Mouse (Mus musculus): ENCODE data around the gene Gnpat. TPM values are rescaled to one million over a fixed set of nuclear protein-coding genes. Genes with fewer than 3 reads are reported as not detected.

Gnpat gene
- total RNA-seq, 2 experiments from 2014 or later, result 128 to 129 TPM

DNA sequence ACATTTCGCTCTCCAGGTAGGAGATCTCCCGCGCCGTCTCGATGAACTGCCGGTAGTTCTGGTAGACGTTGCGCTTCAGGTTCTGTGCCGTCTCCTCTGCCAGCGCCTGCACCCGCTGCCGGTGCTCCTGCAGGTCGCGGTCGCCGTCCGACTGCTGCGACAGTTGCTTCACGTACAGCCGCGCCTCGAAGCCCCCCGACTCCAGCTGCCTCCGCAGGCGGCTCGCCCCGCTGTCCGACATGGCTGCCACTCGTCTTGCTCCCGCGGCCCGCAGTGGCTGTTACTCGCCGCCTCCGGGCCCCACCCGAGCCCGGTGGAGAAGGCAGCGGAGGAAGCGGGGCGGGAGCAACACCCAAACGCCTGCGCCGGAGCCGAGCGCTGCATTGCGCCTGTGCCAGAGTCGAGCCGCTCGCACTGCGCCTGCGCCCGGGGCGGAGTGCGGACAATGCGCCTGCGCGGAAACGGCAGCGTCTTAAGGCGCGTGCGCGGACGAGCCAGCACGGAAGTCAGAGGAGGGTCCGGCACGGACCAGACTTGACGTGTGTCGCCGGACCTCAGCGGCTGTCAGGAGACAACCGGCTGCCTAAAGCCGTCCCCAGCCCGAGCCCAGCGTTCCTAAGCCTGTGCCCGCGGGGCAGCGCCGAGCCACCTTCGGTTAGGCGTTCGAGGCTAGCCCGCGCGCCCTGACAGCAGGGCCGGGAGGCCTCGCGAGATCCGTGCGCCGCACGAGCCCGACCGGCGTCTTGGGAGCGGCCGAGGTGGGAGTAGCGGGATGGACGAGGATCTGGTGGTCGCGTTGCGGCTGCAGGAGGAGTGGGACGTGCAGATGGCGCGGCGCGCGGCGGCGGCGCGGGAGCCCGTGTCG is 34.8 kb downstream of the Gnpat start, which contains the start of the genes Exoc8 and Sprtn:
Gene Exoc8, minus strand, starts transcription at position 320 of the 865 bp plus-strand sequence.
Gene Sprtn, plus strand, starts transcription at position 501 of the 865 bp plus-strand sequence.
- peak; percentile 99 for DNase-seq
- intact Hi-C loops (cut with DNase I), result loop anchor here (2.0 to 5.0 kb wide), 3 partner anchors 51 to 137 kb away; partner anchors contain the start of genes Egln1 and Tsnax

GRCm38 (mm10) chr8:124898251-124898905 is 35.5 kb downstream of the Gnpat start:
- DNase-seq, result no peak
- intact Hi-C loops (cut with DNase I), result loop anchor here (5.0 kb wide), 1 partner anchor 114 kb away; the partner anchor contains the start of gene Tsnax

GRCm38 (mm10) chr8:124903198-124903597 is 40.4 kb downstream of the Gnpat start:
- DNase-seq, result no peak
- intact Hi-C loops (cut with DNase I), result no loop called here

- intact Hi-C loops (cut with DNase I), result no loop called here
- no peak for DNase-seq
These were observed 42.6 kb downstream of the Gnpat start for GRCm38 (mm10) chr8:124905482-124905881.

- DNase-seq, result peak; percentile 75 to 84
- intact Hi-C loops (cut with DNase I), result loop anchor here (5.0 kb wide), 1 partner anchor 37 kb away; the partner anchor contains the start of gene Egln1
These were observed 47.1 kb downstream of the Gnpat start for GRCm38 (mm10) chr8:124909936-124910335.

DNA sequence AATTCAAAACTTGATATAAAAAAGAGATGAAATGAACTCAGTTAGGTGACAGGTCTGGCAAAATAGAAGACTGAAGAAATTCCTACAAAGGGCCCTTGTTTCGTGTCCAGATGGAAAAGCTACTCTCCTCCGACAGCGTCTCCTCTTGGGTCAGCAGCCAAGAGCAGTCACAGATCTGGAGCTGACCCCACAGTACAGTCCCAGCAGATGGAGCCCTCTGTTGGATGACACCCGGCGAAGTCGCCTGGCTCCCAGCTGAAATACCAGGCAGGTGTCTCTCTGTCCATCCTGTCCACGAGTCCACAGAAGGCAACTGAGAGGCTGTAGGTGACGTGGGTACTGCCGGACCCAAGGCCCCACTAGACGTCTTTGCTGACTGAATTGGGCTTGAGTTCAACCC is 47.5 kb downstream of the Gnpat start:
- DNase-seq, result peak; percentile 69 to 75
- intact Hi-C loops (cut with DNase I), result loop anchor here (5.0 kb wide), 1 partner anchor 37 kb away; the partner anchor contains the start of gene Egln1

GRCm38 (mm10) chr8:124911938-124912872 is 49.4 kb downstream of the Gnpat start:
- intact Hi-C loops (cut with DNase I), result loop anchor here (5.0 kb wide), 1 partner anchor 35 kb away; the partner anchor contains the start of gene Egln1
- no peak for DNase-seq

GRCm38 (mm10) chr8:124914061-124914460 is 51.2 kb downstream of the Gnpat start:
- DNase-seq, result no peak
- intact Hi-C loops (cut with DNase I), result loop anchor here (5.0 kb wide), 1 partner anchor 33 kb away; the partner anchor contains the start of gene Egln1

DNA sequence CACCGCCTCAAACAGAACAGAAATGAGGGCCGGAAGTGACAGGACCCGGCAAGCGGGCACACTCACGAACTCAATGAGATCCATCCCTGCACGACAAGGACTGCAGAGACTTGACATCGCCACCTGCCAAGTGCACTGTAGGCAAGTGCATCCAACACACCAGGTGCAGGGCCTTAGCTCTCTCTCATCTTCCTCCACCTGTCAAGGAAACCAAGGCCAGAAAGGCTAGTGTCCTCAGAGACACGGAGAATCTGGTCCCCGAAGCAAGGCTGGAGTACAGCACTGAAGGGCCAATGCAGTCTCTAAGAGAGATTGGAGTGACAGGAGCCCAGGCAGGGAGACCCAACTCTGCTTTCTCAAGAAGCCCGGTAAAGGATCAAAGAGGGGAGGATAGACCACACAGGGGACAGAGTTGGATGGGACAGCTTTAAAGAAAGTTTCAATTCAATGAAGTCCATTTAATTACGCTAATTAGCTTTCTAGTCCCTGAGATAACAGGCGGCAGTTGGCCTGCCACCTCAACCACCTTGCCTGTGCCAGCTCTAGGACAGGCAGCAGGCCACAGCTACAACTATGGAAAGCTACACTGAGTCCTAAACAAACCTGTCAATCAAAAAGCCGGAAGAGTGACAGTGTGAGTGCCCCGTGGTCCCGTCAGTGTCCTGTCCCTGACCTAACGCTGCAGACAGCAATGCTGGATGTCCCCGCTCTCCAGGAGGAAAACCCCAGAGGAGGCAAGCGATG is 55.1 kb downstream of the Gnpat start:
- no peak for DNase-seq
- intact Hi-C loops (cut with DNase I), result no loop called here

GRCm38 (mm10) chr8:124921369-124922279 is 58.8 kb downstream of the Gnpat start:
- peak; percentile 61 to 75 for DNase-seq
- intact Hi-C loops (cut with DNase I), result no loop called here

GRCm38 (mm10) chr8:124922490-124923089 is 59.8 kb downstream of the Gnpat start:
- intact Hi-C loops (cut with DNase I), result no loop called here
- no peak for DNase-seq

GRCm38 (mm10) chr8:124923971-124924652 is 61.3 kb downstream of the Gnpat start:
- intact Hi-C loops (cut with DNase I), result loop anchor here (2.0 kb wide), 1 partner anchor 23 kb away; no protein-coding TSS in a partner anchor
- DNase-seq, result peak; percentile 56 to 62

- DNase-seq, result no peak
- intact Hi-C loops (cut with DNase I), result loop anchor here (2.0 kb wide), 1 partner anchor 21 kb away; no protein-coding TSS in a partner anchor
These were observed 62.9 kb downstream of the Gnpat start for GRCm38 (mm10) chr8:124925544-124926266.

- intact Hi-C loops (cut with DNase I), result no loop called here
- peak; percentile 83 to 85 for DNase-seq
These were observed 63.5 kb downstream of the Gnpat start for GRCm38 (mm10) chr8:124926351-124926771.

DNA sequence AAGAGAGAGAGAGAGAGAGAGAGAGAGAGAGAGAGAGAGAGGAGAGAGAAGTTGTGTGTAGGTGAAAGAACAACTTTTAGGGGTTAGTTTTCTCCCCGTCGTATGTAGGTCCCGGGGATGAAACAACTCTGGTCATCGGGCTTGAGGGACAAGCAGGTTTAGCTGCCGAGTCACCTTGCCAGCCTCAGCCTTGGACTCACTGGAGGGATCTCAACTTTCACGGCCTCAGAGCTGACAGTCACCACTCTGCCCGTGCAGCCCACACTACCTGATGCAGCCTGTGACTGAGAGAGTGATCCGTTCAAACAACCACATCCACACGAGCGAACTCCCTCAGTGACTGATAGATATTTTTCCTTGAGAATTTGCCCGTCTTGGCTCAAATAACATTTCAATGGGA is 66.2 kb downstream of the Gnpat start:
- intact Hi-C loops (cut with DNase I), result no loop called here
- DNase-seq, result no peak

DNA sequence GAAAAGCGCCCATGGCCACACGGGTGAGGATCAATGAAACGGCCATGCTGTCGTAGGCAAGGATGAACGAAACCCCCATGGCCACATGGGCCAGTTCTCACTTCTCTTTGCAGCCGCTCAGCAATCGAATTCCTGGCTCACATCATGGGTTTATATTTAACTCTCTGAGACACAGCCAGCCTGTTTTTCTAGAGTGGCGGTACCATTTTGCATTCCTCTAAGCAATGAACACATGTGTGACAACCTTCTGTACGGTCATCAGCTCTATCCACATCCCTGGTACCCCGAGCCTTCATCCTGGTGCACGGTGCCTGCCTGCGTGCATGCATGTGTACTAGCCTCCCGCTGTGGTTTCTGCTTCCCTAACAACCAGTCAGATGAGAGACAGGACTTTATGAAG is 67.3 kb downstream of the Gnpat start:
- peak; percentile 57 to 58 for DNase-seq
- intact Hi-C loops (cut with DNase I), result no loop called here

GRCm38 (mm10) chr8:124930649-124931048 is 67.8 kb downstream of the Gnpat start:
- DNase-seq, result no peak
- intact Hi-C loops (cut with DNase I), result no loop called here
